Mouse (Mus musculus) liver, embryonic 14.5 days (tissue): Measurements from ENCODE around the gene Krt28. TPM values are rescaled to one million over a fixed set of nuclear protein-coding genes. Genes with fewer than 3 reads are reported as not detected.

ENCODE experiments used
- ATAC-seq: fragments of 200-750 bp; cut with Nextera tagmentation; 2 replicates; pipeline ENCODE4 v1.8.0; 2017; ENCODE audit warnings: moderate number of reproducible peaks, mild to moderate bottlenecking, moderate library complexity; ENCODE audit not compliant: insufficient read depth
- DNase-seq, 3 experiments: peaks; one replicate each; pipeline ENCODE4 v3.0.0-alpha.2; 2012 to 2013; ENCODE audit warnings: low read depth in 3 of 3, low spot score in 3 of 3
- H3K27ac ChIP-seq: fragments of 300-500 bp; sonication (generic); 2 replicates; pipeline ENCODE4 v1.5.1; 2014; ENCODE audit warnings: moderate library complexity, mild to moderate bottlenecking, control low read depth, inconsistent platforms
- H3K27me3 ChIP-seq: fragments of 300-500 bp; sonication (generic); 2 replicates; pipeline ENCODE4 v1.6.1; 2014; ENCODE audit warnings: mild to moderate bottlenecking, low read length, moderate library complexity; ENCODE audit not compliant: control insufficient read depth, insufficient read depth
- H3K36me3 ChIP-seq: fragments of 300-500 bp; sonication (generic); replicated peaks from 2 replicates; pipeline ENCODE4 v1.6.1; 2014; ENCODE audit warnings: low read depth; ENCODE audit not compliant: control insufficient read depth, insufficient read depth
- H3K4me1 ChIP-seq, 2 experiments: fragments of 200-500 bp in 1 of 2; fragments of 300-500 bp in 1 of 2; sonication (generic) in 1 of 2; replicated peaks; 2 replicates each; pipeline ENCODE4 v1.6.1; 2012 to 2014; ENCODE audit warnings: antibody characterized with exemption in 1 of 2, inconsistent platforms in 1 of 2, low read length in 1 of 2; ENCODE audit not compliant: control insufficient read depth in 2 of 2, insufficient read depth in 2 of 2
- H3K4me2 ChIP-seq: fragments of 300-500 bp; sonication (generic); 2 replicates; pipeline ENCODE4 v1.6.1; 2014; ENCODE audit warnings: low read depth, mild to moderate bottlenecking, control low read depth, moderate library complexity
- H3K4me3 ChIP-seq, 2 experiments: fragments of 200-500 bp in 1 of 2; fragments of 300-500 bp in 1 of 2; sonication (generic) in 1 of 2; 2 replicates each; pipeline ENCODE4 v1.5.1; 2012 to 2014; ENCODE audit warnings: low read depth in 2 of 2, low read length in 2 of 2, mild to moderate bottlenecking in 2 of 2, control low read depth in 1 of 2, inconsistent platforms in 1 of 2, moderate library complexity in 1 of 2; ENCODE audit not compliant: insufficient read depth in 1 of 2
- H3K9ac ChIP-seq: fragments of 300-500 bp; sonication (generic); replicated peaks from 2 replicates; pipeline ENCODE4 v1.6.1; 2014; ENCODE audit warnings: mild to moderate bottlenecking, control low read depth, moderate library complexity
- H3K9me3 ChIP-seq: fragments of 300-500 bp; sonication (generic); 2 replicates; pipeline ENCODE4 v1.6.1; 2016; ENCODE audit warnings: low read length, mixed read lengths; ENCODE audit not compliant: control insufficient read depth
- CTCF ChIP-seq: IDR thresholded peaks from 2 replicates; pipeline ENCODE4 v1.5.1; 2016; ENCODE audit warnings: antibody characterized with exemption, low read depth, control low read depth
- EP300 ChIP-seq: IDR thresholded peaks from 2 replicates; pipeline ENCODE4 v1.6.1; 2016; ENCODE audit warnings: antibody characterized with exemption, low read depth
- WGBS: fragments of 180-500 bp; shearing (Covaris S2); extraction: QIAGEN DNeasy Blood & Tissue Kit; methylation state at CpG from one replicate; pipeline ENCODE4 v1.1.7; 2014; ENCODE audit not compliant: insufficient replicate concordance; 5-methylcytosine and 5-hydroxymethylcytosine counted together
- polyA plus RNA-seq, 2 experiments: library from polyadenylated mRNA; depleted of rRNA in 1 of 2; stranded (reverse) in 1 of 2; unstranded in 1 of 2; fragments of >200 nt; fragmentation: Nextera tagmentation in 1 of 2; extraction: Ambion mirVana in 1 of 2; gene quantifications; 2 replicates each; pipeline versions ENCODE4 v1.2.1 to v1.2.3; 2012 to 2014

The Krt28 gene
- polyA plus RNA-seq, 2 experiments: not detected

GRCm38 (mm10) chr11:99351004-99351403 is 23.7 kb downstream of the Krt28 start, which contains the start of gene Krt27:
Gene Krt27, minus strand, starts transcription at chr11:99351104.
- Histone ChIP-seq H3K9me3 (no peaks in the 10 kb centered on the region), H3K4me3 (no peak within 1 kb of the TSS), H3K4me2 (no peak within 1 kb of the TSS), H3K4me1 (no peaks in the 10 kb centered on the region), H3K27me3 (no peaks in the 10 kb centered on the region), H3K27ac (no peak within 1 kb of the TSS), H3K36me3 (no peaks in the 10 kb centered on the region), H3K9ac (no peak within 1 kb of the TSS)
- TF ChIP-seq EP300 (no peak), CTCF (no peak)
- ATAC-seq (no peak), DNase-seq (no peak)
- WGBS: 69% methylated on average over 12 of the region's 12 CpGs

GRCm38 (mm10) chr11:99339299-99339847 is 35.3 kb downstream of the Krt28 start:
- Histone ChIP-seq H3K4me1 (no peaks in the 10 kb centered on the region), H3K27me3 (no peaks in the 10 kb centered on the region), H3K9ac (no peak overlapping the region), H3K4me3 (no peak overlapping the region), H3K4me2 (no peak overlapping the region), H3K36me3 (no peaks in the 10 kb centered on the region), H3K9me3 (no peaks in the 10 kb centered on the region), H3K27ac (no peak overlapping the region)
- ATAC-seq (no peak), DNase-seq (no peak)
- WGBS: 69% methylated on average over 11 of the region's 11 CpGs
- TF ChIP-seq EP300: no peak
- no peak for TF ChIP-seq CTCF

GRCm38 (mm10) chr11:99337866-99338265 is 36.8 kb downstream of the Krt28 start, which contains the start of gene Krt26:
Gene Krt26, minus strand, starts transcription at chr11:99337966.
- Histone ChIP-seq H3K27ac (no peak within 1 kb of the TSS), H3K9ac (no peak within 1 kb of the TSS), H3K4me3 (no peak within 1 kb of the TSS), H3K4me1 (no peaks in the 10 kb centered on the region), H3K27me3 (no peaks in the 10 kb centered on the region), H3K36me3 (no peaks in the 10 kb centered on the region), H3K4me2 (no peak within 1 kb of the TSS), H3K9me3 (no peaks in the 10 kb centered on the region)
- 80% methylated on average over 11 of the region's 11 CpGs for WGBS
- TF ChIP-seq CTCF: no peak
- no peak for TF ChIP-seq EP300
- DNase-seq: no peak
- no peak for ATAC-seq

- Histone ChIP-seq H3K4me1 (no peaks in the 10 kb centered on the region), H3K27me3 (no peaks in the 10 kb centered on the region), H3K4me3 (no peak overlapping the region), H3K27ac (no peak overlapping the region), H3K4me2 (no peak overlapping the region), H3K9ac (no peak overlapping the region), H3K36me3 (no peaks in the 10 kb centered on the region), H3K9me3 (no peaks in the 10 kb centered on the region)
- 65% methylated on average over 13 of the region's 13 CpGs for WGBS
- TF ChIP-seq CTCF (no peak), EP300 (no peak)
- no peak for ATAC-seq
- DNase-seq: no peak
Measured at GRCm38 (mm10) chr11:99333426-99333825, 41.3 kb downstream of the Krt28 start.

GRCm38 (mm10) chr11:99329655-99330054 is 45.0 kb downstream of the Krt28 start:
- H3K9ac ChIP-seq: no peak overlapping the region
- TF ChIP-seq CTCF: no peak
- no peak for TF ChIP-seq EP300
- H3K4me3 ChIP-seq: no peak overlapping the region
- no peak overlapping the region for H3K4me2 ChIP-seq
- WGBS: 53% methylated on average over 2 of the region's 2 CpGs
- DNase-seq (no peak), ATAC-seq (no peak)
- no peaks in the 10 kb centered on the region for H3K4me1 ChIP-seq
- H3K36me3 ChIP-seq: no peaks in the 10 kb centered on the region
- H3K9me3 ChIP-seq: no peaks in the 10 kb centered on the region
- H3K27ac ChIP-seq: no peak overlapping the region
- H3K27me3 ChIP-seq: no peaks in the 10 kb centered on the region
